Mouse (Mus musculus) stomach, embryonic 16.5 days (tissue): ENCODE measurements around the gene Myl4. TPM values are rescaled to one million over a fixed set of nuclear protein-coding genes. Genes with fewer than 3 reads are reported as not detected.

ENCODE experiments used
- ATAC-seq: fragments of 200-750 bp; cut with Nextera tagmentation; 2 replicates; pipeline ENCODE4 v1.8.0; 2017; ENCODE audit warnings: moderate number of reproducible peaks, moderate TSS enrichment; ENCODE audit not compliant: insufficient read depth, low FRiP score
- H3K27ac ChIP-seq: fragments of 300-500 bp; sonication (generic); 2 replicates; pipeline ENCODE4 v1.5.1; 2014; ENCODE audit warnings: low read length
- H3K27me3 ChIP-seq: fragments of 300-500 bp; sonication (generic); 2 replicates; pipeline ENCODE4 v1.6.1; 2014; ENCODE audit warnings: low read length, control low read depth, mixed read lengths; ENCODE audit not compliant: control insufficient read depth, insufficient read depth
- H3K36me3 ChIP-seq: fragments of 300-500 bp; sonication (generic); 2 replicates; pipeline ENCODE4 v1.6.1; 2014; ENCODE audit warnings: low read length; ENCODE audit not compliant: control insufficient read depth, insufficient read depth
- H3K4me1 ChIP-seq: fragments of 300-500 bp; sonication (generic); 2 replicates; pipeline ENCODE4 v1.6.1; 2014; ENCODE audit warnings: low read length, control low read depth, mixed read lengths; ENCODE audit not compliant: control insufficient read depth, insufficient read depth
- H3K4me2 ChIP-seq: fragments of 300-500 bp; sonication (generic); 2 replicates; pipeline ENCODE4 v1.6.1; 2014; ENCODE audit warnings: low read depth, low read length, mixed read lengths
- H3K4me3 ChIP-seq: fragments of 300-500 bp; sonication (generic); replicated peaks from 2 replicates; pipeline ENCODE4 v1.5.1; 2014; ENCODE audit warnings: mild to moderate bottlenecking, low read length
- H3K9ac ChIP-seq: fragments of 300-500 bp; sonication (generic); 2 replicates; pipeline ENCODE4 v1.6.1; 2014; ENCODE audit warnings: low read length
- H3K9me3 ChIP-seq: fragments of 300-500 bp; sonication (generic); replicated peaks from 2 replicates; pipeline ENCODE4 v1.6.1; 2016; ENCODE audit warnings: low read length, control low read depth; ENCODE audit not compliant: control insufficient read depth
- WGBS: fragments of 180-500 bp; shearing (Covaris S2); extraction: QIAGEN DNeasy Blood & Tissue Kit; methylation state at CpG from one replicate; pipeline ENCODE4 v1.1.7; 2014; 5-methylcytosine and 5-hydroxymethylcytosine counted together
- polyA plus RNA-seq: library from polyadenylated mRNA; unstranded; fragments of >200 nt; fragmentation: Nextera tagmentation; extraction: Ambion mirVana; gene quantifications from 2 replicates; pipeline ENCODE4 v1.2.1, GENCODE M21; 2015

The Myl4 gene
- polyA plus RNA-seq, 1 experiment from 2014 or later, result 59.3 TPM

- H3K27me3 ChIP-seq, result no peaks in the 10 kb centered on the region
- H3K4me3 ChIP-seq, result peak overlapping the region; percentile 59
- peak overlapping the region; percentile 81 for H3K4me2 ChIP-seq
- no peaks in the 10 kb centered on the region for H3K36me3 ChIP-seq
- no peaks in the 10 kb centered on the region for H3K4me1 ChIP-seq
- H3K9ac ChIP-seq, result peak overlapping the region; percentile 71
- peak overlapping the region; percentile 28; the same call in 1 of the 2 replicates for H3K27ac ChIP-seq
- no peak for ATAC-seq
- no peaks in the 10 kb centered on the region for H3K9me3 ChIP-seq
- WGBS, result 3% methylated on average over 23 of the region's 23 CpGs
These were observed 57.9 kb downstream of the Myl4 start for GRCm38 (mm10) chr11:104608249-104608920.

GRCm38 (mm10) chr11:104609033-104609684, 58.7 kb downstream of the Myl4 start:
- Histone ChIP-seq H3K27ac (no peak overlapping the region), H3K4me2 (peak overlapping the region; percentile 81), H3K9me3 (no peaks in the 10 kb centered on the region), H3K4me3 (peak overlapping the region; percentile 59; the same call in 1 of the 2 replicates), H3K36me3 (no peaks in the 10 kb centered on the region), H3K9ac (no peak overlapping the region), H3K27me3 (no peaks in the 10 kb centered on the region), H3K4me1 (no peaks in the 10 kb centered on the region)
- ATAC-seq, result no peak
- WGBS, result 65% methylated on average over 6 of the region's 6 CpGs

GRCm38 (mm10) chr11:104609733-104610132, 59.3 kb downstream of the Myl4 start:
- Histone ChIP-seq H3K27ac (no peak overlapping the region), H3K27me3 (no peaks in the 10 kb centered on the region), H3K4me3 (no peak overlapping the region), H3K36me3 (no peaks in the 10 kb centered on the region), H3K4me2 (peak overlapping the region; percentile 4; the same call in 1 of the 2 replicates), H3K9me3 (no peaks in the 10 kb centered on the region), H3K4me1 (no peaks in the 10 kb centered on the region), H3K9ac (no peak overlapping the region)
- 48% methylated on average over 4 of the region's 4 CpGs for WGBS
- no peak for ATAC-seq

- no peaks in the 10 kb centered on the region for H3K9me3 ChIP-seq
- no peak overlapping the region for H3K27ac ChIP-seq
- H3K9ac ChIP-seq, result no peak overlapping the region
- no peaks in the 10 kb centered on the region for H3K27me3 ChIP-seq
- WGBS, result 35% methylated on average over 4 of the region's 4 CpGs
- no peak overlapping the region for H3K4me3 ChIP-seq
- no peak overlapping the region for H3K4me2 ChIP-seq
- 0 out of 2 replicates have a peak, but pooled peaks cover 5% of the 10 kb centered on the region for H3K4me1 ChIP-seq
- ATAC-seq, result no peak
- no peaks in the 10 kb centered on the region for H3K36me3 ChIP-seq
These were observed 61.2 kb downstream of the Myl4 start for GRCm38 (mm10) chr11:104611579-104612151.

GRCm38 (mm10) chr11:104613551-104613950, 63.1 kb downstream of the Myl4 start:
- 75% methylated on average over 10 of the region's 10 CpGs for WGBS
- Histone ChIP-seq H3K27me3 (no peaks in the 10 kb centered on the region), H3K4me3 (no peak overlapping the region)

GRCm38 (mm10) chr11:104614130-104614529, 63.7 kb downstream of the Myl4 start:
- Histone ChIP-seq H3K4me1 (0 out of 2 replicates have a peak, but pooled peaks cover 5% of the 10 kb centered on the region), H3K9me3 (no peaks in the 10 kb centered on the region), H3K36me3 (no peaks in the 10 kb centered on the region), H3K27me3 (no peaks in the 10 kb centered on the region), H3K4me3 (no peak overlapping the region), H3K4me2 (no peak overlapping the region), H3K27ac (no peak overlapping the region), H3K9ac (no peak overlapping the region)
- WGBS, result 67% methylated on average over 2 of the region's 2 CpGs
- ATAC-seq, result no peak

More at GRCm38 (mm10) chr11:104613551-104613950, 63.1 kb downstream of the Myl4 start:
- no peaks in the 10 kb centered on the region for H3K9me3 ChIP-seq
- H3K9ac ChIP-seq, result no peak overlapping the region
- no peak for ATAC-seq
- H3K4me2 ChIP-seq, result no peak overlapping the region
- no peaks in the 10 kb centered on the region for H3K36me3 ChIP-seq
- no peak overlapping the region for H3K27ac ChIP-seq
- 0 out of 2 replicates have a peak, but pooled peaks cover 5% of the 10 kb centered on the region for H3K4me1 ChIP-seq

- Histone ChIP-seq H3K4me1 (0 out of 2 replicates have a peak, but pooled peaks cover 5% of the 10 kb centered on the region), H3K4me3 (no peak overlapping the region), H3K27me3 (no peaks in the 10 kb centered on the region), H3K36me3 (no peaks in the 10 kb centered on the region), H3K9me3 (no peaks in the 10 kb centered on the region), H3K9ac (no peak overlapping the region), H3K4me2 (no peak overlapping the region), H3K27ac (no peak overlapping the region)
- no peak for ATAC-seq
- 60% methylated on average over 5 of the region's 5 CpGs for WGBS
These were observed 65.7 kb downstream of the Myl4 start for GRCm38 (mm10) chr11:104616182-104616581.

- Histone ChIP-seq H3K36me3 (no peaks in the 10 kb centered on the region), H3K4me1 (peaks cover 12% of the 10 kb centered on the region; the same call in 1 of the 2 replicates), H3K4me2 (no peak overlapping the region), H3K9ac (no peak overlapping the region), H3K27ac (no peak overlapping the region), H3K9me3 (no peaks in the 10 kb centered on the region), H3K27me3 (no peaks in the 10 kb centered on the region), H3K4me3 (no peak overlapping the region)
- ATAC-seq, result no peak
- 69% methylated on average over 6 of the region's 6 CpGs for WGBS
These were observed 68.2 kb downstream of the Myl4 start for GRCm38 (mm10) chr11:104618638-104619076.
